Mouse (Mus musculus) hindbrain, embryonic 13.5 days (tissue): Measurements from ENCODE around the gene Cdkn1c. TPM values are rescaled to one million over a fixed set of nuclear protein-coding genes. Genes with fewer than 3 reads are reported as not detected.

Experiments used
- ATAC-seq: fragments of 200-750 bp; cut with Nextera tagmentation; 2 replicates; pipeline ENCODE4 v1.8.0; 2017; ENCODE audit warnings: moderate TSS enrichment; ENCODE audit not compliant: low FRiP score
- H3K27ac ChIP-seq: fragments of 300-500 bp; sonication (generic); 2 replicates; pipeline ENCODE4 v1.5.1; 2015; ENCODE audit warnings: inconsistent platforms, mild to moderate bottlenecking, moderate library complexity
- H3K27me3 ChIP-seq: fragments of 300-500 bp; sonication (generic); 2 replicates; pipeline ENCODE4 v1.6.1; 2015; ENCODE audit warnings: mild to moderate bottlenecking, inconsistent platforms
- H3K36me3 ChIP-seq: fragments of 300-500 bp; sonication (generic); 2 replicates; pipeline ENCODE4 v1.6.1; 2015; ENCODE audit warnings: mild to moderate bottlenecking, inconsistent platforms
- H3K4me1 ChIP-seq: fragments of 300-500 bp; sonication (generic); replicated peaks from 2 replicates; pipeline ENCODE4 v1.6.1; 2015; ENCODE audit warnings: inconsistent platforms
- H3K4me2 ChIP-seq: fragments of 300-500 bp; sonication (generic); 2 replicates; pipeline ENCODE4 v1.6.1; 2015; ENCODE audit warnings: inconsistent platforms, mild to moderate bottlenecking, moderate library complexity
- H3K4me3 ChIP-seq: fragments of 300-500 bp; sonication (generic); 2 replicates; pipeline ENCODE4 v1.5.1; 2015; ENCODE audit warnings: mild to moderate bottlenecking, inconsistent platforms
- H3K9ac ChIP-seq: fragments of 300-500 bp; sonication (generic); 2 replicates; pipeline ENCODE4 v1.6.1; 2015; ENCODE audit warnings: mild to moderate bottlenecking, inconsistent platforms
- H3K9me3 ChIP-seq: fragments of 300-500 bp; sonication (generic); 2 replicates; pipeline ENCODE4 v1.6.1; 2016; ENCODE audit warnings: inconsistent platforms
- WGBS: fragments of 180-500 bp; shearing (Covaris S2); methylation state at CpG from one replicate; pipeline ENCODE4 v1.1.7; 2015; 5-methylcytosine and 5-hydroxymethylcytosine counted together
- polyA plus RNA-seq: library from polyadenylated mRNA; unstranded; fragments of >200 nt; fragmentation: Nextera tagmentation; extraction: Ambion mirVana; gene quantifications from 2 replicates; pipeline ENCODE4 v1.2.1, GENCODE M21; 2015

The Cdkn1c gene
- polyA plus RNA-seq = 359 and 375 TPM in 2 replicates

DNA sequence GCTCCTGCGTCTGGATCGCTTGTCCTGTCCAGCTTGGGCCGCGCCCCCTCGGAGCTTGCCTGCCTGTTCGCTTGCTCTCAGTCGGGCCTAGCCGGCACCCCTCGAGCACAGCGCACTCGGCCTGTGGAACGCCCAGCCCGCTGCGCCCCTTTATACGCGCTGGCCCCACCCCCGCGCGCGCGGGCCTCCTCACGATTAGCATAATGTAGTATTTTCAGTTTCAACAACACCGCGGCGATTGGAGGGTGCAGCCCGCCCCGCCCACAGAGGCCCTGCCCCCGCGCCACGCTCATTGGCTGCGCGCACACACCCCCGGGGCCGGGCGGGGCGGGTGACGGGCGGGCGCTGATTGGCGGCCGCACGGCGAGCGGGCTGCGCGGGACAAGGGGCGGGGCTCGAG is at the start of gene Cdkn1c:
TSS of gene Cdkn1c (minus strand) at position 177 of the 400 bp plus-strand sequence.
- 35% methylated on average over 45 of the region's 48 CpGs for WGBS
- peaks cover 21% of the 10 kb centered on the region for H3K9me3 ChIP-seq

GRCm38 (mm10) chr7:143509566-143509965 is 48.7 kb upstream of the Cdkn1c start:
- 73% methylated on average over 1 of the region's 1 CpGs for WGBS
- no peak overlapping the region for H3K27ac ChIP-seq
- ATAC-seq = no peak
- no peak overlapping the region for H3K4me2 ChIP-seq
- peaks cover 12% of the 10 kb centered on the region for H3K27me3 ChIP-seq
- no peaks in the 10 kb centered on the region for H3K4me1 ChIP-seq
- H3K9me3 ChIP-seq = no peaks in the 10 kb centered on the region
- H3K9ac ChIP-seq = no peak overlapping the region
- H3K4me3 ChIP-seq = no peak overlapping the region
- H3K36me3 ChIP-seq = peaks cover 22% of the 10 kb centered on the region

More for the DNA sequence above, at the start of gene Cdkn1c:
- peak within 1 kb of the TSS; percentile 80 for H3K9ac ChIP-seq
- ATAC-seq = peak; percentile 81
- H3K4me2 ChIP-seq = peak within 1 kb of the TSS; percentile 58
- peak within 1 kb of the TSS; percentile 63 for H3K4me3 ChIP-seq
- peak within 1 kb of the TSS; percentile 82 for H3K27ac ChIP-seq
- peaks cover 29% of the 10 kb centered on the region for H3K4me1 ChIP-seq
- peaks cover 18% of the 10 kb centered on the region for H3K27me3 ChIP-seq
- H3K36me3 ChIP-seq = no peaks in the 10 kb centered on the region

DNA sequence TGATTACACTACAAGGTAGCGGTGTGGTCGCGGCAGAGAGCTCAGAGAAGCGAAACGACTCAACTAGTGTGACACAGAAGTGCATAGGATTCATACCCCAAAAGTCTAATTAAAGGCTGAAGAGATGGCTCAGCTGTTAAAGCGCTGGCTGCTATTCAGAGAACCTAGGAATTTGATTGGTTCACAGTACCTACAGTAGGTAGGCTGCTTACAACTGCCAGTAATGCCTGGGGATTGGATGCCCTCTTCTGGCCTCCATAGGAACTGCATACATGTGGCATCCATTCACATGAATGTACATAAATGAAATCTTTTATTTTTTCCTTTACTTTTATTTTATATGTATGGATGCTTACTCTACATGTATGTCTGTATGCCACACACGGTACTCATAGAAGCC is 45.8 kb upstream of the Cdkn1c start:
- no peak overlapping the region for H3K4me3 ChIP-seq
- H3K4me2 ChIP-seq = no peak overlapping the region
- H3K36me3 ChIP-seq = no peaks in the 10 kb centered on the region
- 32% methylated on average over 7 of the region's 7 CpGs for WGBS
- no peaks in the 10 kb centered on the region for H3K9me3 ChIP-seq
- H3K4me1 ChIP-seq = peaks cover 12% of the 10 kb centered on the region
- ATAC-seq = no peak
- no peak overlapping the region for H3K9ac ChIP-seq
- peaks cover 41% of the 10 kb centered on the region for H3K27me3 ChIP-seq
- H3K27ac ChIP-seq = no peak overlapping the region

DNA sequence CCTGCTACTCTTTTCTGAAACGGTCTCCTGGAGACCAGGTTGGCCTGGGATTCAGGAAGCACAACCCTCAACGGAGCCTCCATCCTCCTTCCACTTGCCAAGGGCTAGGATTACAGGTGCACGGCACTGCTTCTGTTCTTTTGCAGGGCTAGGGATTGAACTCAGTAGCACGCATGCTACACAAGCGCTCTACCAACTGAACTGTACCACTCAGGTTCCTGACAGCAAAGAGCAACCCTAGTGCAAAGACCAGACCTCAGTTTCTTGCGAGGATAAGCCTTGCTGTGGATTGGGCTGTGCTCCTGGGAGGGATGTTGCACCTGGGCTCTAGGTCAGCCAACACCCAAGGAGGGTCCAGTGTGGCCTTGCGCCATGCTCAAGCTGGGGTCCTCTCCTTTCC is 45.4 kb upstream of the Cdkn1c start:
- Histone ChIP-seq H3K4me1 (peaks cover 15% of the 10 kb centered on the region), H3K9ac (no peak overlapping the region), H3K27me3 (peaks cover 45% of the 10 kb centered on the region), H3K27ac (no peak overlapping the region), H3K4me3 (no peak overlapping the region), H3K9me3 (no peaks in the 10 kb centered on the region), H3K36me3 (no peaks in the 10 kb centered on the region), H3K4me2 (no peak overlapping the region)
- 77% methylated on average over 7 of the region's 7 CpGs for WGBS
- ATAC-seq = no peak

- Histone ChIP-seq H3K4me1 (peaks cover 15% of the 10 kb centered on the region), H3K27me3 (peaks cover 50% of the 10 kb centered on the region), H3K9me3 (no peaks in the 10 kb centered on the region), H3K4me2 (no peak overlapping the region), H3K4me3 (no peak overlapping the region), H3K9ac (no peak overlapping the region), H3K27ac (no peak overlapping the region), H3K36me3 (no peaks in the 10 kb centered on the region)
- 24% methylated on average over 11 of the region's 11 CpGs for WGBS
- no peak for ATAC-seq
These were observed 45.0 kb upstream of the Cdkn1c start for GRCm38 (mm10) chr7:143505823-143506222.

- Histone ChIP-seq H3K4me3 (no peak overlapping the region), H3K36me3 (no peaks in the 10 kb centered on the region), H3K4me2 (no peak overlapping the region), H3K9ac (no peak overlapping the region), H3K27me3 (peaks cover 54% of the 10 kb centered on the region), H3K4me1 (peaks cover 15% of the 10 kb centered on the region), H3K9me3 (no peaks in the 10 kb centered on the region), H3K27ac (no peak overlapping the region)
- WGBS = 96% methylated on average over 2 of the region's 2 CpGs
- ATAC-seq = no peak
These were observed 44.6 kb upstream of the Cdkn1c start for GRCm38 (mm10) chr7:143505411-143505810.

- 93% methylated on average over 6 of the region's 6 CpGs for WGBS
- Histone ChIP-seq H3K36me3 (no peaks in the 10 kb centered on the region), H3K27ac (no peak overlapping the region), H3K9ac (no peak overlapping the region), H3K9me3 (no peaks in the 10 kb centered on the region), H3K4me3 (no peak overlapping the region), H3K27me3 (peaks cover 69% of the 10 kb centered on the region), H3K4me2 (no peak overlapping the region), H3K4me1 (peaks cover 15% of the 10 kb centered on the region)
- ATAC-seq = no peak
These were observed 43.1 kb upstream of the Cdkn1c start for GRCm38 (mm10) chr7:143503926-143504325.

DNA sequence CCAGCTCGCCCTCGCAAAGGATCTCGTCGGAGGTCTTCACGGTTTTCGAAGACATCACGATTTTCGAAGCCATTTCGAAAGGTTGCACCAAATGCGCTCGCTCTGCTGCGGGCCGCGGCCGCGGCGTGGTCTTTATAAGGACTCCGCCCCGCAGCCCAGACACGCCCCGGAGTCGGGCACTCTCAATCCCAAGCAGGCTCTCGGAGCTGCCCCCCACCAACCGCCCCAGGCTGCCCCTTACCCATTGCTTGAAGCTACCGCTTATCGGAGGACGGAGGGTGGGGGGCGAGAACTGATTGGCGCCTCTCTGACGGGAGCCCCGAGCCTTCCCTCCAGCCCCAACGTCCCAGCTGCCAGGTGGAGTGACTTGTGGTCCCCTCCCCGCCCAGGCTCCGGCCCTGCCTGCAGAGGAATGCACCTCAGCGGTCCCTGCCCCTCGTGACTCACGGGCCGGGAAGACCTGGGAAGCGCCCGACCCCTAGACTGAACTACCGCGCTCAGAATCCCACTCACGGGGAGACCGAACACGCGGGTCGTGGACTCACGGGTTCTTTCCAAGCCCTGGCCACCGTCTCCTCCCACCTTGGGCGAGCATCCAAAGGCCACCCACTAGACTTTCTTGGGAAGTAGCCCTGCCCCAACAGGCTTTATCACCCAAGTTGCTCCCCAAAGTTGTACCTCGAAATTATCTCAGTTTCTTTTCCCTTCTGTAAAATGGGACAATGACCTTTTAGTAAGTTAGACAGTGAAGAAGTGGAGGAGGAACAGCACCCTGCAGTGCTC is 41.8 kb upstream of the Cdkn1c start, which contains the start of gene Phlda2:
TSS of gene Phlda2 (minus strand) at position 733 of the 783 bp plus-strand sequence.
- ATAC-seq = no peak
- peak within 1 kb of the TSS; percentile 43 for H3K4me3 ChIP-seq
- H3K4me2 ChIP-seq = peak within 1 kb of the TSS; percentile 63
- H3K36me3 ChIP-seq = no peaks in the 10 kb centered on the region
- H3K27me3 ChIP-seq = peaks cover 77% of the 10 kb centered on the region
- no peaks in the 10 kb centered on the region for H3K9me3 ChIP-seq
- peak within 1 kb of the TSS; percentile 59 for H3K9ac ChIP-seq
- WGBS = 5% methylated on average over 51 of the region's 51 CpGs
- peaks cover 15% of the 10 kb centered on the region for H3K4me1 ChIP-seq
- H3K27ac ChIP-seq = no peak within 1 kb of the TSS

- H3K4me3 ChIP-seq = peak overlapping the region; percentile 43
- H3K36me3 ChIP-seq = no peaks in the 10 kb centered on the region
- ATAC-seq = peak; percentile 47
- H3K9ac ChIP-seq = peak overlapping the region; percentile 59
- no peak overlapping the region for H3K27ac ChIP-seq
- H3K4me2 ChIP-seq = peak overlapping the region; percentile 63
- no peaks in the 10 kb centered on the region for H3K9me3 ChIP-seq
- H3K27me3 ChIP-seq = peaks cover 77% of the 10 kb centered on the region
- 3% methylated on average over 55 of the region's 55 CpGs for WGBS
- peaks cover 15% of the 10 kb centered on the region for H3K4me1 ChIP-seq
These were observed 41.0 kb upstream of the Cdkn1c start for GRCm38 (mm10) chr7:143501643-143502417.

DNA sequence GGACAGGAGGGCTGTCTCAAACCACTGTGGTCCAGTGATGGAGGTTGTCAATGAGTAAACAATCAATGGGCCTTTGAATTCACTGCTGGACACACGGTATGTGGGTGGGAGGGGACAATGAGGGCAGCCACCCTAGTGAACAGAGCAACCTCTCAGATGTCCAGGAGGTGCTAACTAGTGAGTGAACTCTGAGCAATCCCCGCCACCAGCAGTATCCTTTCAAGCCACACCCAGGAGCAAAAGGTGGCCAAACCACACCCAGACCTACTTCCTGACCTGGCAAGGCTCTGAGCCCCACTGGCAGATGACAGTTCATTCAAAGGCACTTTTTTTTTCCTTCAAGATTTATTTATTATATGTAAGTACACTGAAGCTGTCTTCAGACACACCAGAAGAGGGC is 40.1 kb upstream of the Cdkn1c start:
- peaks cover 75% of the 10 kb centered on the region for H3K27me3 ChIP-seq
- H3K9ac ChIP-seq = no peak overlapping the region
- H3K4me2 ChIP-seq = no peak overlapping the region
- no peak for ATAC-seq
- H3K4me1 ChIP-seq = peaks cover 15% of the 10 kb centered on the region
- no peak overlapping the region for H3K27ac ChIP-seq
- no peaks in the 10 kb centered on the region for H3K9me3 ChIP-seq
- WGBS = 40% methylated on average over 2 of the region's 2 CpGs
- no peak overlapping the region for H3K4me3 ChIP-seq
- no peaks in the 10 kb centered on the region for H3K36me3 ChIP-seq

DNA sequence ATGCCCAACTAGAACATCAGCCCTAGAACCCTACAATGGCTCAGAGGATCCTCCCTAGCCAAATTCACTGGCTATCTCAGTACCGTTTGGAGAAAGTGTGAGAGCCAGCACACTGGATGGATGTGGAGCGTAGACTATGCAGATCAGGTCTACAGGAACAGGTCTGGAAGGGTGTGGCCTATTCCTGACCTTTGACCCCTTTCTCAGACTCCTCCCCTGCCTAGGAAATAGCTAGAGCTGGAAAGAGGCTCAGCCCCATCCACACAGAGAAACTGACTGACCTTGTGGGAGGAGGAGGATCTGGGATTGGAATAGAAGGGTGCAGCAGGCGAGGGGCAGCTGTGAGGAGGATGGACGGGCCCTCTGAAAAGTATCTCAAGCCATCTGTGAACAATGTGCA is 37.7 kb upstream of the Cdkn1c start:
- WGBS = 86% methylated on average over 4 of the region's 4 CpGs
- H3K9me3 ChIP-seq = no peaks in the 10 kb centered on the region
- no peak for ATAC-seq
- peaks cover 58% of the 10 kb centered on the region for H3K27me3 ChIP-seq
- peaks cover 15% of the 10 kb centered on the region for H3K4me1 ChIP-seq
- H3K9ac ChIP-seq = no peak overlapping the region
- no peak overlapping the region for H3K4me3 ChIP-seq
- H3K27ac ChIP-seq = no peak overlapping the region
- H3K4me2 ChIP-seq = no peak overlapping the region
- H3K36me3 ChIP-seq = no peaks in the 10 kb centered on the region

DNA sequence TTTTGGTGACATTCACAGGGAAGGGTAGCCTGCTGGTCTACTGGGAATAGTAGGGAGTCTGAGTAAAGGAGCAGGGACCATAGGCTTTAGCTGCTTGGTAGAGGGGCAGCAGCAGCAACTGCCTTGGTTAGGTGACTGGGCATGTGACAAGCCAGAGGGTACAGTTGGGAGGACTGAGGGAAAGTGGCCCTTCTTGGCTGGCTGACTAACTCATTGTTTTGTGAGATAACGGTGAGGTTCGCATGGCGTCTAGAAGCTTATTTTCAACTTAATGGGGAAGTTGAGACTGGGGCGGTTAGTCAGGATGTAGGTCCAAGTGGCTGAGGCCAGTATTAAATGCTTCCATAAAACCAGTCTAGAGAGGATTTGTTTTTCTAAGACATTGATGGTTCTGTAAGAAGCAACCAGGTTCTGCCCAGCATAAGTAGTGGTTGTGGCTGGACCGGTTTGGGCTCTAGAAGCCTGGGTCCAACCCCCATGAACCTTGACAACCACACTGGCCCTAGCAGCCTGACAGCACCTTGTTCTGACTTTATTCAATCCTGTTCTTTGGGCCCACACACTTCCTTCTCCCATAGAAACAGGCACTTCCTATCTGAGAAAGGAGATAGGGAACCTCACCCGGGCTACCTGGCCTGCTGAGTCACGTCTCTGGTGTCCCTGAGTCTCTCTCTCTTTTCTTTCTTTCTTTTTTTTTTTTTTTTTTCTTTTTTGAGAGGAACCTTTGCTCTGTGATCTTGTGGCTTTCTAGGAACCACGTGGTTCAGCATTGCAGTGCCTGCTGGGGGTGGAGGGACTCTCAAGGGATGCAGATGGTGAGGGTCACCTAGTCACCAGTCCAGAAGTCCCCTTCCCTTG is 34.5 kb upstream of the Cdkn1c start:
- Histone ChIP-seq H3K36me3 (no peaks in the 10 kb centered on the region), H3K4me1 (no peaks in the 10 kb centered on the region), H3K9ac (no peak overlapping the region), H3K4me3 (no peak overlapping the region), H3K4me2 (no peak overlapping the region), H3K27ac (no peak overlapping the region), H3K27me3 (peaks cover 40% of the 10 kb centered on the region), H3K9me3 (no peaks in the 10 kb centered on the region)
- ATAC-seq = no peak
- WGBS = 89% methylated on average over 8 of the region's 8 CpGs
